Mouse (Mus musculus) right cerebral cortex, postnatal 25 days (tissue): ENCODE results near the gene Pip5kl1.
A peak's percentile ranks its signal among the peaks of the same experiment; 100 is the strongest.

ENCODE experiments used
- DNase-seq: peaks from one replicate; pipeline ENCODE4 v3.0.0; 2022

Pip5kl1 gene

DNA sequence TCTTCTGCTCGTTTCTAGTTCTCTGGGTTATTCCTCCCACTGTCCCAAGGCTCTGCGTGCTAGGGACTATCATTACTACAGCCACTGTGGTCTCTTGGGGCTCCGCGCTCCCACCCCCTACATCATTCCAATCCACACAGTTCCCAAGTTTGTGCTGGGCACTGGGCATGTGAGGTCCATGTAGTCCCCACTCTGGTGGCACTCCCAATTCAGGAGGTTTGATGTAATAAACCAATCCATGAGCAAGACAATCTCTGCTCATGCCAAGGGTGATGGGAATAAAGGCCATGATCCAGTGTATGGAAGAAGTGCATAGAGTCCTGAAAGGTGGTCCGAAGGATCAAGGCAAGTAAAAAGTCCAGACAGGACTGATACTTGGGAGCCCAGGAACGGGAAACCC, at the start of gene Pip5kl1:
Pip5kl1 (plus strand) TSS at position 301 of the 400 bp plus-strand sequence.
- no peak for DNase-seq

DNA sequence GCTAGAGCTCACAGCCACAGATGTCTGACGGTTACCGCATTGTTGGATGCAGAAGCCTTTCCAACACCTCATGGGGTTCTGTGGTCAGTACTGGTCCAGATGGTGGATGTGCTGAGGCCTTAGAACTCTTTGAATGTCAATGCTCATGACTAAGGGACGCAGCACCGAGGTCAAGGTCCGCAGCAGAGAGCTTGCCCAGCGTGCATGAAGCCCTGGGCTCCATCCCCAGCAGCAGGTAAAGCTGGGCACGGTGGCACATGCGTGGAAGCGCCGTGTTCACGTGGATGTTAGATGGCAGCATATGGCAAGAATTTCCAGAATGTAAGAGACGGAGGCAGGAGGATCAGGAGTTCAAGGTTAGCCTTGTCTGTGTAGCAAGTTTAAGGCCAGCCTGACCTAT, 48.8 kb upstream of the Pip5kl1 start:
- DNase-seq, result no peak

- no peak for DNase-seq
These were observed 47.1 kb upstream of the Pip5kl1 start for GRCm38 (mm10) chr2:32527468-32527966.

DNA sequence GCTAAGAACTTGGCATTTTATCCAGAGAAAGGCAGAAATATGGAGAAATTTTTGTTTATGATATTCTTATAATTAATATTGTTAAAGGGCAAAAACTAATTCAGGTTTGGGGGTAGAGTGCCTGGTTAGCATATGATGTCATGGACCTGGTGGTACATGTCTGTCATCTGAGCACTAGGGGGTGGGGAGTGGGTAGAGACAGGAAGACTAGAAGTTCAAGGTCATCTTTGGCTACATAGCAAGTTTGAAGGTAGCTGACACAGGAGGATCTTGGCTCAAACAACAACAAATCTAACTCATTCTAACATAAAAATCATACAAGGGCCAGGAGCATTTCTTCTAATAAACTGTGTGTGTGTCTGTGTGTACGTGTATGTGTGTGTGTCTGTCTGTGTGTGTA, 46.3 kb upstream of the Pip5kl1 start:
- DNase-seq, result no peak

DNA sequence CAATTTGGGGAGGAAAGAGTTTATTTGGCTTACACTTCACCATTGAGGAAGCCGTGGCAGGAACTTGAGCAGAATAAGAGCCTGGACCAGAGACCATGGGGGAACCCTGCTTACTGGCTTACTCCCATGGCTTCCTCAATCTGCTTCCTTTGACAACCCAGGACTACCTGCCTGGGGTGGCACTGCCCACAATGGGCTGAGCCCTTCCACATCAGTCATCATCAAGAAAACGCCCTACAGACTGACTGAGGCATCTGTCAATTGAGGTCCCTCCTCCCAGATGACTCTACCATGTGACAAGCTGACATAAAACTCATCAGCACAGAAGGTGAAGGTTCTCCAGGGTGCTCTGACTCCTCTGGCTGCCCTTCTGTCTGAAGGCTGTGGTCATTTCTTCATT, 44.1 kb upstream of the Pip5kl1 start:
- DNase-seq, result no peak

GRCm38 (mm10) chr2:32533163-32533562, 41.4 kb upstream of the Pip5kl1 start:
- DNase-seq, result no peak

GRCm38 (mm10) chr2:32534061-32534732, 40.4 kb upstream of the Pip5kl1 start:
- DNase-seq, result no peak

DNA sequence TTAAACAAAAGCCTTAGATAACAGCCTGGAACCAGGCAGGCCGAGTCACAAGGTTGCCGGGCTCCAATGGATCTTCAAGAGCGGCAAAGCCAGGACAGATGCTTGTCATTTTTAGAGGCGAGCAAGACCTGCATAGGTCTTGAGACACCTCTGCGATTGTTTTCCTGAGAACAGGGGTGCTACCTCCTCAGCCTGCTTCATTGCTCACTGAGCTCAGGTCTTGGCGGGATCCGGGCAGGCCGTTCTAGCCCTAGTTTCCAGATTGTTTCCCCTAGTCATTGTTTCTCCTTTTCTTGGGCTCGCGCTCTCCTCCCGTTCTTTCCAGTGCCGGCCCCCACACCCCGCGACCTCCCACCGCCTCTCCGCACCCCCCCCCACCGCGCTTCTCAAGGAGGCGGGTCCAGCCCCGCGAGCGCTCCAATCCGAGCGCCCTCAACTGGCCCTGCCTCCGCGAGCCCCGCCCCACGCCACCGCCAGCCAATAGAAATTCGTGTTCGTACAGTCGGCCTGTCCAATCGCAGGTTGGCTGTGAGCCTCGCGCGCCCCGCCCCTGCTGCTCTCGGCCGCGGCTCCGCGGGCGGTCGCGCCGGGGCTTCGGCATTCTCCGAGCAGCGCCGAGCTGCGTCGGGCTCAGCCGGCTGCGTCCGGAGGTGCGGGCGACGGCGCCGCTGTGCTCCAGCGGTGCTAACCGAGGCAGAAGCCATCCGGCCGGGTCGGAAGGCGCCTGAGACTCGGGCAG, 39.7 kb upstream of the Pip5kl1 start, which contains the start of gene Fam102a:
Fam102a (plus strand) TSS at position 600 of the 739 bp plus-strand sequence.
- DNase-seq, result peak; percentile 99

DNA sequence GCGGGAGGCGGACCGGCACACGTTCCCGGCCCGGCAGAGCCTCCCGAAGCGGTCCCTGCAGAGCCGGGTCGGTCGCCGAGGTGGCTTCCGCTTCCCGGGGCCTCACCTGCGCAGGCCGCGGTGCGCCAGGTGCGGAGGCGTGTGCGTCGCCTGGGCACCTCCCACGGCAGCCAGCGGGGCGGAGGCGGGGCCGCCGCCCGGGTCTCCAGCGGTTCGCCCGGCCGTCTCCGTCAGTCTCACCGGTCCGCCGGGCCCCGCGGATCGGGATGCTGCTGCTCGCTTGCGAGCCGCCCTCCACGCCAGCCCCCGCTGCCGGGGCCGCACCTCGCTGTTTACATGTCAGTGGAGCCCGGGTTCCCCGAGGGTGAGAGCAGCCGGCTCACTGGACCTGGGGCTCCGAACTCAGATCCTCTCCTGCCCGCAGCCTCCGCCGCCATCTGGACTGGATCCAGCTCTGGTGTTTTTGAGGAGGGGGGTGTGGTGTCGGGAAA, 39.1 kb upstream of the Pip5kl1 start:
- peak; percentile 60 for DNase-seq

DNA sequence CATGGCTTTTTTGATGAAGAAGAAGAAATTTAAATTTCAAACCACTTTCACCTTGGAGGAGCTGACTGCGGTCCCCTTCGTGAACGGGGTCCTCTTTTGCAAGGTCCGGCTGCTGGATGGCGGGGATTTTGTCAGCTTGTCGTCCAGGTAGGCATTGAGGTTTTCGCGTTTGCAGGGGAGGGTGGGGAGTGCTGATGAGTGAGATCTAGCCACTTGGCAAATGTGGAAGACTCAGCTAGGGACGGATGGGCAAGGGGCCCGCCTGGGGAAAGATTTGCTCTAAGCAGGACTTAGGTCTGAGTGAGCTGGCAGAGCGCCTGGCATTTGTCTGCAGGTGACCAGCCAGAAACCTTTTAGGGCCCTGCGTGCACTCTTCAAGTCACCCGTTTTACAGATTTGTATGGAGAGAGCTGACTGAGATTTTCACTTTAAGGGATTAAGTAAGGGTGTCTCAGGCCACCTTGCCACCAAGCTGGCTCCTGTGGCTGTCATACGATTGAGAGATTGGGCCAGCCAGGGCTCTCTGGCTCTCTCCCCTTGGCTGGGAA, 38.4 kb upstream of the Pip5kl1 start:
- DNase-seq, result peak; percentile 36

- peak; percentile 60 for DNase-seq
These were observed 37.8 kb upstream of the Pip5kl1 start for GRCm38 (mm10) chr2:32536634-32537359.

- no peak for DNase-seq
These were observed 37.2 kb upstream of the Pip5kl1 start for GRCm38 (mm10) chr2:32537360-32537905.

- DNase-seq, result no peak
These were observed 36.7 kb upstream of the Pip5kl1 start for GRCm38 (mm10) chr2:32537941-32538340.

- no peak for DNase-seq
These were observed 36.1 kb upstream of the Pip5kl1 start for GRCm38 (mm10) chr2:32538461-32538860.

GRCm38 (mm10) chr2:32539452-32539981, 35.1 kb upstream of the Pip5kl1 start:
- DNase-seq, result no peak

- DNase-seq, result no peak
These were observed 33.2 kb upstream of the Pip5kl1 start for GRCm38 (mm10) chr2:32541333-32541908.

GRCm38 (mm10) chr2:32541986-32542573, 32.5 kb upstream of the Pip5kl1 start:
- DNase-seq, result no peak

GRCm38 (mm10) chr2:32543031-32543449, 31.6 kb upstream of the Pip5kl1 start:
- DNase-seq, result no peak

- DNase-seq, result no peak
These were observed 27.6 kb upstream of the Pip5kl1 start for GRCm38 (mm10) chr2:32546951-32547350.

DNA sequence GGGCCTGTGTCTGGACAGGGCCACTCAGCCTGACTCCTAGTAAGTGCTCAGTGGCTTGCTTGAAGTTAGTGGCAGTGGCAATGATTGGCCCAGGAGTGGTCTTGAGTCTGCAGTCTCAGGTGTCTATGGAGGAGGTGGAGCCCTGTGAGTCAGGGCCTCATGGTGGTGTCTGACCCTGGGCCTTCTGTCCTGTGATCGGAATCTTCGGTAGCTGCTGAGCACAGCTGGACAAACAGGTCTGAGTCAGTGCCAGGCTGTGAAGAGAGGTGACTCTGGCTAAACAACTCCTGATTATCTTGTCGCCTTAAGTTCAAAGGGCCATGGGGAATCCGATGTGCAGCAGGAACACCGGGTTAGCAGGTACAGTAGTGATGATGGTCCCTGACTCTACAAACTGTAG, 27.2 kb upstream of the Pip5kl1 start:
- DNase-seq, result no peak

GRCm38 (mm10) chr2:32547964-32548739, 26.4 kb upstream of the Pip5kl1 start:
- no peak for DNase-seq
